Mouse (Mus musculus): Measurements from ENCODE around the gene Gm17660.

Gm17660 gene

GRCm38 (mm10) chr5:104080736-104081135 is 3.3 kb upstream of the Gm17660 start:
- DNase-seq (ENCODE audit: low spot score): no peak

DNA sequence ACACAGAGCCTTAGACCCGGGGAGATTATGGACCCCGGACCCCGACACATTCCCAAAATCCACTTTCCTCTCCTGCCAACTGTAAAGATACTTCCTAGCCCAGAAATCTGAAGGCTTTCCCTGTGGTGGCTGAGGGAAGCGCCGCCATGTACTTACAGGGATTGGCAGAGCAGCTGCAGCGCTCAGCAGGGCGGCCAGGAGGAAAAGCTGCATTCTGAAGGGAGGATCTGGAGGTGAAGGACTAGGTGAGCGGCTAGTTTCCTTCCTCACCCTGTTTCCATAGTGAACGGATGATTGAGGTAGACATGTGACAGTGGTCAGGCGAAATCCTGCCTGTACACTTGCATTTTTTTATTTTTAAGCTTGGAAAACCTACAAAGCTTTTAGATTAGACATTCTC is 1.0 kb downstream of the Gm17660 start:
- DNase-seq (ENCODE audit: low spot score): no peak

DNA sequence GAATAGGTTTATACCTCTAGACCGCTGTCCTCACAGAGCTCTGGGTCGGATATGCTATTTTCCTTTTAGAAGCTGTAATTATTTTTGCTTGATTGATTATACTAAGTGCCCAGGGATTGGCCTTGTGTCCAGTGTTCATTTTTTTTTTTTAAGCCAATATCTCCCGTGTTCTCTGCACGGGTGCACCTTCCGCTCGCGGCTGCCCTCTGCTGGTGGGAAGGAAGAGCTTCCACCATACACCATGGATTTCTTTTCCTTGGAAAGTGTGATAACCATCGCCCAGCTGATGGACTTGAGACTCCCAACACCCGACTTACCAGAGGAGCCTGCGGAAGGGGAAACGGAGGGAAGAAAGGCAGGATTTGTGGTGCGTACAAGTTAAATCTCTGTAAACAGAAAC is 3.0 kb downstream of the Gm17660 start:
- peak; percentile 46 for DNase-seq (ENCODE audit: low spot score)

DNA sequence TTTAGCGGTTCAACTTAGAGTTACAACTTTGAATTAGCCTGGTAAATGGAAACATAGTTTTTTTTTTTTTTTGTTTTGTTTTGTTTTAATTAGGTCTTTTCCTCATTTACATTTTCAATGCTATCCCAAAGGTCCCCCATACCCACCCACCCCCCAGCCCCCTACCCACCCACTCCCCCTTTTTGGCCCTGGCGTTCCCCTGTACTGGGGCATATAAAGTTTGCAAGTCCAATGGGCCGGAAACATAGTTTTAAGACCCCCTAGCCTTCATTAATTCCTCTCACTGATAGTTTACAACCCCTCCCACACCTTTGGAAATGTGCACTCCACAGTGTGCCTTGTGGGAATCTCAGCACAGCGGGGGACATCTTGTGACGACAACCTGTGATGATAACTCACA is 3.8 kb downstream of the Gm17660 start:
- DNase-seq (ENCODE audit: low spot score): no peak

DNA sequence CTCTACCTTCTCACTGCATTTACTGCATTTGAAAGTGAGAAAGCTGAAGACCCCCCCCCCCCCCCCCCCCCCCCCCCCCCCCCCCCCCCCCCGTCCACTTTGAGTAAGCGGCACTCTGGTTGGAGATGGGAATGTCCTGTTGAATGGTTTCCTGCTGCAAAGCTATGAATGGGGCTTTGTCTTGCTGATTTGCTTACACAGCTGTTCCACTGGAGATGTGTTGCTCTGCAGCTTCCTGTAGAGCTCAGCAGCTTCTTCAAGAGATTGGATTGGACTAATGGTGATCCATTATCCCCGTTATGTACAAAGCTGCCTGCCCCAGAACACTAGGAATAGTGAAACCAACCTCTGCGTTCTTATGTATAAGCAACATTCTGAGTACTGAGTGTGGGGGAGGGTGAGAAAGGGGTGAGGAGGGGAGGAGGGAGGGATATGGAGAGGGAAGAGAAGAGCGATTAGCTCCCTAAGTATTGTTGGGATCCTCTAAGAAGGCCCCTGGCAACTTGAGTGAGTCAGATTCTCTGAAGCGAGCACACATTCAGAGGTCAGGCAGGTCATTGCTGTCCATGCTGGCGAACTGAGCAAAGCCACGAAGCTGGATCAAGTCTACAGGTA is 5.0 kb downstream of the Gm17660 start:
- no peak for DNase-seq (ENCODE audit: low spot score)

DNA sequence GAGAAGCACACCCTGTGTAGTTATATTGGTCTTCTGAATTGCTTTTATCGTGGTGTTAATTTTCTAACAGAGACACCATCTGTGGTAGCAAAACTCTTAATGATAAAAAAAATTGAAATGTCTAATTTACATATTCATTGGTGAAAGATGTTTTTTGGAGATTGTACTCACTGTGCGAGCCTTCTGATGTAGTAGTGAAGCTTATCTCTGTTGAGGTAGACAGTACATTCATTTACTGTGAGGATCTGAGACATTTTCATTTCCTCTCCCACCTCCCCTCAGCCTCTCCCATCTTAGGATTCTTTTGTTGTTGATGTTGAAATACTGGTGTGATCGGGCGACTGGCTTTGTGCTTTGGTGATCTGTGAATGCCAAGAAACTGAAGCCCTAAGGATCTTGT is 6.4 kb downstream of the Gm17660 start:
- no peak for DNase-seq (ENCODE audit: low spot score)

DNA sequence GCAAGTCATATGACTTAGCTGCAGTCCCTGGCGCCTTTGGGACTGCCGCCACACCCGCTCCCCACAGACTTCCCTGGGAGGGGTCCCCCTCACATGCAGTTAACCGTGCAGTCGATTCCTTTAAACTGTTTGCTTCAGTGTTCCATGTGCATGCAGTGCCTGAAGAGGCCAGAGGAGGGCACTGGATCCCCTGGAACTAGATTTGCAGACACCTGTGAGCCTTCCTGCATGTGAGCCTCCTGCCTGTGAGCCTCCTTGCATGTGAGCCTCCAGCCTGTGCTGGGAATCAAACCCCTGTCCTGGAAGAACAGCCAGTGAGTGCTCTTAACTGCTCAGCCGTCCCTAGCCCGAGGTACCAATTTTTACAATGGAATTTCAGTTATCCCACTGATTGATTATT is 8.7 kb downstream of the Gm17660 start:
- no peak for DNase-seq (ENCODE audit: low spot score)

- DNase-seq (ENCODE audit: low spot score): no peak
Observed at GRCm38 (mm10) chr5:104062773-104063551, 14.4 kb downstream of the Gm17660 start.

DNA sequence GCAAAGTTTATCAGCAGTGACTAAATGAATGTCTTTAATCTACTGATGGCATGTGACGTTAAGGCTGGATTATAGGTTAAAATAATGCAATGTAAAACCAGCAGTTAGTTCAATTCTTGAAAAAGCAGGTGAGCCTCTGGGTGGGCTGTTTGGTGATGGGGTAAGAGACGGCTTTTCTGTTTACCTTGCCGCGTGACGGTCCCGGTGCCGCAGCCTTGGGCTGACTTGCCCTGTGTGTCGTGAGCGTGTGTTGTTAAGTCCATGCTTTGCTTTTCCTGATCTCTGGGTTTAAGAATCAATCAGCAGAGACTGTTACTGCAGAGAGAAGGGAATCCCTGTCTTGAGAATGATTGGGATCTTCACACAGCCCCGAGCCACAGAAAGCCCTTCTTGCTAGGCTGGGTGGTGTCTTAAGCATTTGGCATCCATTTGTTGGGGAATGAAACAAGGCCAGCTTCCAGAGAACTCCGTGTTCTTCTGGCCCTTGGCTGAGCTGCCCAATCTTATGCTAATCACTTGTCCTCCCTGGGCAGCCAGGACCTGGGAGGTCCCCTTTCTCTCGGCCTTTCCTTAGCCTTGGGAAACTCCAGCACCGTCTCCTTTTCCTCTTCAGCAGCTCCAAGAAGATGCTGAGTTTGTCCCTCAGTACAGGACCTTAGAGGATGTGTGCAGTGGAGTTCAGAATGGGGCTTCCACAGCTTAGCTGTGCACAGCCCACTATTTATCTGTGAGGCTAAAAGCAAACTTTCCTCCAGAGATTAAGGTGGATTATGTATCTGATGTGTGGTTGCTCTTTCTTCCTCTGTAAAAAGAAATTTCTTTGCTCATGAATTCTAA is 15.3 kb downstream of the Gm17660 start:
- DNase-seq (ENCODE audit: low spot score): no peak

GRCm38 (mm10) chr5:104060429-104060828 is 17.0 kb downstream of the Gm17660 start:
- no peak for DNase-seq (ENCODE audit: low spot score)

GRCm38 (mm10) chr5:104059628-104060027 is 17.8 kb downstream of the Gm17660 start:
- DNase-seq (ENCODE audit: low spot score): no peak

- DNase-seq (ENCODE audit: low spot score): no peak
Observed at GRCm38 (mm10) chr5:104058021-104058420, 19.4 kb downstream of the Gm17660 start.

GRCm38 (mm10) chr5:104056295-104056694 is 21.1 kb downstream of the Gm17660 start:
- DNase-seq (ENCODE audit: low spot score): no peak

DNA sequence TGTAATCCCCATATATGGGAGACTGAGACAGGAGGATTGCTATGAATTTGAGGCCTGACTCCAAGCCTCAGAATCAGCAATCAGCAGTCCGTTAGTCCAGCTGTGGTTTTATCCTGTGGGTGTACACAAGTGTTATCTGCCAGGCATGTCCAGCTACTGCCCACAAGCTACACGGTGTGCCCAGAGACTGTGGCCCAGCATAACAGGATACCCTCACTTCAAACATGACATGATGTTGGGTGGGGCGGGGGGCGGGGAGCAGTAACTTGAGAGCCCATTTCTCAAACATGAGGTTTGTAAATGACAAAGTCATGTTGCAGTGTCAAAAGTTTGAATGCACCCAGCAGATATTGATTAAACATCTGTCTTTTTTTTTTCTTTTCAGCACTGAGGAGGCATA is 21.6 kb downstream of the Gm17660 start:
- no peak for DNase-seq (ENCODE audit: low spot score)

- DNase-seq (ENCODE audit: low spot score): no peak
Observed at GRCm38 (mm10) chr5:104054938-104055337, 22.5 kb downstream of the Gm17660 start.

- DNase-seq (ENCODE audit: low spot score): no peak
Observed at GRCm38 (mm10) chr5:104052956-104053355, 24.5 kb downstream of the Gm17660 start.

- no peak for DNase-seq (ENCODE audit: low spot score)
Observed at GRCm38 (mm10) chr5:104048139-104048538, 29.3 kb downstream of the Gm17660 start.

DNA sequence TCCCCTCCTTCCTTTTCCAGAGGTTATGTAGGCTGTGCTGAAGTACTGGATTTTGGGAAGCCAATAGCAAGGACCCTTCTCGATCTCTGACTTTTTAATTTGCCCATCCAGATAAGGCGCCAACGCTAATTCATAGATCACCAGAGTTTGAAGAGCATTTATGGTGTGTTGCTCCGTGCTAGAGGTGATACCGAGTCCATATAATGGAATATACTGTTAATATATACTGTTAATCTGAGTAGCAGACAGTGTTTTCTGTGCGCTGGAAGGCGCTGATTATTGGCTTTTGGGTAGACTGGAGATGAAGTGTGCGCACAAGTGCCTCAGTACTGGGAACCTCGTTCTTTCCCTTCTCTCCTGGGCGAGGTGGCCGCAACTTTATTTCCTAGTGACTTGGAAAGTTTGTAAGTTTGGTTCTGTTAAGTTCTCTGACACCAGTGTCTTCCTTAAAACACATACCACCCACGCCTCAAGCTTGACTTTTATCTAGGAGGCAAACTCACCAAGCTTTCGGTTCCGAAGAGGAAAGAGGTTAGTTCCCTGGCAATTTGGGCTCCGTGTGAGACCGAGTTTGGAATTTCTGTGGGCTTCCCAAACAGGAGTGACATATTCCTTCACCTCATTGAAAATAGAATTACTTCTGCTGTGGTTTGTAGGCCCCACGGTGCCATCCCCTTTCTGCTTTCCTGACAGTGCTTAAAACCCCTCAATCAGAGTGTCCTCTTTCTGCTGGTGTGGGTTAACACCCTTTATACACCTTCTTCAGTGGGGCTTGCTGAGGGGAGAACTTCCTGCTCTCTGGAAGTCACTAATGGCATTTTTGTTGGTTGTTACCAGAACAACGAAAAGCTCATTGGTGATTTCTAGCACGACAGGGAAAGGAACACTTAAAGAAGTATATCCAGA is 30.0 kb downstream of the Gm17660 start:
- DNase-seq (ENCODE audit: low spot score): no peak

GRCm38 (mm10) chr5:104046256-104047199 is 30.9 kb downstream of the Gm17660 start, which contains the start of gene Nudt9:
Gene Nudt9 (plus strand): TSS chr5:104046306.
- DNase-seq (ENCODE audit: low spot score): peak; percentile 97

DNA sequence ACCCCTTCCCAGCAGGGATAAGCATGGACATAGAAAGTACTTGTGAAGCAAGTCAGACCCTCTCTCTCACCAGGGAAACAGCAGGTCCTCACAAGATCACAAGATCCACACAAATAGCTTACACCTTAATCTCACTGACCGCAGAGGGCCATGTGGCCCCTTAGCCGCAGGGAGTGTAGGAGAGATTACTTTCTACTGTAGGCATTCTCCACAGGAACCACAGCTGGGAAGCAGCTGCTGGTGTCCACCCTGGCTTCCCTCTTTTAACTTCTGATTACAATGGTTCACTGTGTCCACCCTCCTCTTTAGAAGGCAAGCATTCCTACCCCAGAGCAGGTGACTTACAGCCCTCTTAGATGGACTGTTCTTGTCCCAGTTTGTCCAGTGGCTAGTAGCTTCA is 33.7 kb downstream of the Gm17660 start:
- DNase-seq (ENCODE audit: low spot score): no peak

- no peak for DNase-seq (ENCODE audit: low spot score)
Observed at GRCm38 (mm10) chr5:104042906-104043305, 34.5 kb downstream of the Gm17660 start.
